Mouse (Mus musculus): ENCODE data around the gene Pnpla7. TPM values are rescaled to one million over a fixed set of nuclear protein-coding genes. Genes with fewer than 3 reads are reported as not detected.
A peak's percentile ranks its signal among the peaks of the same experiment; 100 is the strongest.

Pnpla7 gene
- total and polyA plus RNA-seq, 2 experiments from 2014 or later, result 10.9 to 19.5 TPM

DNA sequence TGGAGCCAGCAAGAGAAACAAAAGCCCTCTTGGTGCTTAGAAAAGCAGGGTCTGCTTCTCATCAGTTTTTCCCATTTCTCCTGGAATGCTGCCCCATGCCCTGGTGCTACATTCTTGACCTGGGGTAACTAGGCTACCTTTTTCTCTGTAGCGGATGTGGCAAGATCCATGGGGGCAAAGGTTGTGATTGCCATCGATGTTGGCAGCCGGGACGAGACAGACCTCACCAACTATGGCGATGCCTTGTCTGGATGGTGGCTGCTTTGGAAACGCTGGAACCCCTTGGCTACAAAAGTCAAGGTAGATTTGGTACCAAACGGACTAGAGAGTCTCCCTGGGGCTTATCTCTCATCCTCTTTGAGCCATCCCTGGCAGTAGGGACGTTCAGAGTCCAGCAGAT, 75.6 kb downstream of the Pnpla7 start:
- DNase-seq (ENCODE audit: low spot score) (no peak), ATAC-seq (ENCODE audit: insufficient read depth, low read depth) (no peak)
- Histone ChIP-seq H3K4me3 (ENCODE audit: low read depth, low read length) (no peak overlapping the region), H3K9ac (replicated peaks; ENCODE audit: low read depth, low read length) (no peak overlapping the region), H3K27ac (ENCODE audit: low read depth) (no peak overlapping the region), H3K4me1 (ENCODE audit: control insufficient read depth, insufficient read depth) (peaks cover 7% of the 10 kb centered on the region; the same call in 1 of the 2 replicates), H3K4me2 (ENCODE audit: low read depth, low read length) (no peak overlapping the region), H3K36me3 (replicated peaks; ENCODE audit: control insufficient read depth, insufficient read depth, low read length) (peaks cover 16% of the 10 kb centered on the region; the same call in 1 of the 2 replicates), H3K27me3 (ENCODE audit: control insufficient read depth, insufficient read depth, low read length) (no peaks in the 10 kb centered on the region), H3K9me3 (replicated peaks; ENCODE audit: control insufficient read depth, low read length) (no peaks in the 10 kb centered on the region)
- TF ChIP-seq EP300 (IDR thresholded peaks at IDR 0.05; ENCODE audit: low read depth) (no peak), CTCF (IDR thresholded peaks at IDR 0.05; ENCODE audit: low read depth) (no peak)
- WGBS, result 81% methylated on average over 8 of the region's 8 CpGs

DNA sequence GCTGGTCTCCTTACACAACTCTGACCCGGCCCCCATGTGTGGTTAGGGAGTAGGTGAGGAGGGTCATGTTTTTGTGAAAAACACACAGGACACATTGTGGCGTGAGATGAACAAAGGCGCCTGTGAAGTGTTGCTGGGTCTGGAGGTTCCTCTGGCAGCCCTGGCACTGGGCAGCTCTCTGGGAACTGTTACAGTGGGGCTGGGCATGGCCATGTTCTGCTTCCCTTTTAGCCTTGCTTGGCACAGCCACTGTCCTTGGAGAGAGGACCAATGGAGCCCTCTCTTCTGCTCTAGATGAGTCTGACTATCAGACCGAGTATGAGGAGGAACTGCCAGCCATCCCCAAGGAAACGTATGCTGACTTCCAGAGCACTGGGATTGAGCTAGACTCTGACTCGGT, 77.3 kb downstream of the Pnpla7 start:
- TF ChIP-seq CTCF (IDR thresholded peaks at IDR 0.05; ENCODE audit: low read depth) (no peak), EP300 (IDR thresholded peaks at IDR 0.05; ENCODE audit: low read depth) (no peak)
- no peak overlapping the region for H3K4me2 ChIP-seq (ENCODE audit: low read depth, low read length)
- no peak overlapping the region for H3K27ac ChIP-seq (ENCODE audit: low read depth)
- no peak overlapping the region for H3K9ac ChIP-seq (replicated peaks; ENCODE audit: low read depth, low read length)
- ATAC-seq (ENCODE audit: insufficient read depth, low read depth) (no peak), DNase-seq (ENCODE audit: low spot score) (no peak)
- no peaks in the 10 kb centered on the region for H3K27me3 ChIP-seq (ENCODE audit: control insufficient read depth, insufficient read depth, low read length)
- no peaks in the 10 kb centered on the region for H3K9me3 ChIP-seq (replicated peaks; ENCODE audit: control insufficient read depth, low read length)
- no peak overlapping the region for H3K4me3 ChIP-seq (ENCODE audit: low read depth, low read length)
- 92% methylated on average over 6 of the region's 6 CpGs for WGBS
- peaks cover 7% of the 10 kb centered on the region; the same call in 1 of the 2 replicates for H3K4me1 ChIP-seq (ENCODE audit: control insufficient read depth, insufficient read depth)
- peaks cover 25% of the 10 kb centered on the region for H3K36me3 ChIP-seq (replicated peaks; ENCODE audit: control insufficient read depth, insufficient read depth, low read length)

DNA sequence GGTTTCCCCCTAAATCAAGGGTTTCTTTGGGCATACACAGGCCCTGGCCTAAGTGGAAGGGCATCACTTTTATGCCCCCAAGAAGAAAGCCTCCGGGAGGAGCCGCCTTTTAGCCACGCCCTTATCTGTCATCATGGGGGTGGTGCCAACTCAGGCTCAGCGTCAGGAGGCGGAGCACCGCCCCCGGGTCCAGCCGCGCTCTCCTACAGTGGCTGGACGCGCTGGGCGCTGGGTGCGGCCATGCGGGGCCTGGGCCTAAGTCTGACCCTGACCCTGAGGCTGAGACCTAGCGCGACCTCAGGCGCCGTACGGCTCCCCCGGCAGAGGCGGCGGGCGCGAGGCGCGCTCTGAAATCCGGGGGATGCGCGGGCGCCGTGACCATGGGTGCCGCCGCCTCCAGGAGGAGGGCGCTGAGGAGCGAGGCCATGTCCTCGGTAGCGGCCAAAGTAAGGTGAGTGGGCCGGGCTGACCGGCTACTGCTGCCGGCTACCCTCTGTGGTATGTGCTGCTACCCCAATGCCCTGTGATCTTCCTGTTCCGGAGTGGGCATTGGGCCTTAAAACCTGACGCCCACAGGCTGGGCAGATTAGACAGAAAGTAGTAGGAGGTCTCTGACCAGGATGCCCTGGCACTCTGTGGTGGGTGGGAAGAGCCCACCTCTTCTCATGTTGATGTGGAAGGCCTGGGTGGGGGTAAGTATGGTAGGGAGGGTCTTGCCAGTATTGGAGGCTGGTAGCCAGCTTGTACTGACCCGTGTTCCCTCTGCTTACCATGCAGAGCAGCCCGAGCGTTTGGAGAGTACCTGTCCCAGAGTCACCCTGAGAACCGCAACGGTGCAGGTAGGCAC, 78.6 kb downstream of the Pnpla7 start, which contains the start of gene Nsmf:
Gene Nsmf, plus strand, starts transcription at position 135 of the 847 bp plus-strand sequence.
- ATAC-seq (ENCODE audit: insufficient read depth, low read depth) (peak; percentile 90), DNase-seq (ENCODE audit: low spot score) (peak; percentile 87)
- Histone ChIP-seq H3K27ac (ENCODE audit: low read depth) (peak within 1 kb of the TSS; percentile 31; the same call in 1 of the 2 replicates), H3K4me2 (ENCODE audit: low read depth, low read length) (peak within 1 kb of the TSS; percentile 90), H3K36me3 (replicated peaks; ENCODE audit: control insufficient read depth, insufficient read depth, low read length) (peaks cover 27% of the 10 kb centered on the region), H3K27me3 (ENCODE audit: control insufficient read depth, insufficient read depth, low read length) (no peaks in the 10 kb centered on the region), H3K9me3 (replicated peaks; ENCODE audit: control insufficient read depth, low read length) (no peaks in the 10 kb centered on the region), H3K4me3 (ENCODE audit: low read depth, low read length) (peak within 1 kb of the TSS; percentile 91), H3K9ac (replicated peaks; ENCODE audit: low read depth, low read length) (peak within 1 kb of the TSS; percentile 81), H3K4me1 (ENCODE audit: control insufficient read depth, insufficient read depth) (peaks cover 7% of the 10 kb centered on the region; the same call in 1 of the 2 replicates)
- WGBS, result 5% methylated on average over 45 of the region's 47 CpGs
- TF ChIP-seq EP300 (IDR thresholded peaks at IDR 0.05; ENCODE audit: low read depth) (no peak), CTCF (IDR thresholded peaks at IDR 0.05; ENCODE audit: low read depth) (peak; percentile 6; the same call in 1 of the 2 replicates)

GRCm38 (mm10) chr2:25055068-25055405, 79.2 kb downstream of the Pnpla7 start:
- no peak for DNase-seq (ENCODE audit: low spot score)
- 33% methylated on average over 2 of the region's 2 CpGs for WGBS

DNA sequence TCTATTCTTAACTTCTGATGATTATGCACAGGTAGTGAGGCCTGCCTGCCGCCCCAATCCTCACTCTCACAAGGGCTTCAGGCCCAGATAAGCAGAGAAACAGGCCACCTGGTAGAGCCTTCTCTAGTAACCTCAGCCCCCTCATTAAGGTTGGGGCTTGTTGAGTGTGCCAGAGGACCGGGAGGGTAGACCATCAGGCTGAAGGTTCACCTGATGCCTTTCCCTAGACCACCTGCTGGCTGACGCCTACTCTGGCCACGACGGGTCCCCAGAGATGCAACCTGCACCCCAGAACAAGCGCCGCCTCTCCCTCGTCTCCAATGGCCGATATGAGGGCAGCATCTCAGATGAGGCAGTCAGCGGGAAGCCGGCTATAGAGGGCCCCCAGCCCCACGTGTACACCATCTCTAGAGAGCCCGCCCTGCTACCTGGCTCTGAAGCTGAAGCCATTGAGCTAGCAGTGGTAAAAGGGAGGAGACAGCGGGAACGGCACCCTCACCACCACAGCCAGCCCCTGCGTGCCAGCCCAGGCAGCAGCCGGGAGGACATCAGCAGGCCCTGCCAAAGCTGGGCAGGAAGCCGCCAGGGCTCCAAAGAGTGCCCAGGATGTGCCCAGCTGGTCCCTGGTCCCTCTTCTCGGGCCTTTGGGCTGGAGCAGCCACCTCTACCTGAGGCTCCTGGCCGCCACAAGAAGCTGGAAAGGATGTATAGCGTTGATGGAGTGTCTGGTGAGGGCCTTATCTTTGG, 79.7 kb downstream of the Pnpla7 start:
- Histone ChIP-seq H3K4me2 (ENCODE audit: low read depth, low read length) (peak overlapping the region; percentile 90), H3K9me3 (replicated peaks; ENCODE audit: control insufficient read depth, low read length) (no peaks in the 10 kb centered on the region), H3K27me3 (ENCODE audit: control insufficient read depth, insufficient read depth, low read length) (no peaks in the 10 kb centered on the region), H3K4me1 (ENCODE audit: control insufficient read depth, insufficient read depth) (peaks cover 7% of the 10 kb centered on the region; the same call in 1 of the 2 replicates), H3K36me3 (replicated peaks; ENCODE audit: control insufficient read depth, insufficient read depth, low read length) (peaks cover 24% of the 10 kb centered on the region), H3K4me3 (ENCODE audit: low read depth, low read length) (peak overlapping the region; percentile 91; the same call in 1 of the 2 replicates), H3K27ac (ENCODE audit: low read depth) (no peak overlapping the region), H3K9ac (replicated peaks; ENCODE audit: low read depth, low read length) (peak overlapping the region; percentile 81; the same call in 1 of the 2 replicates)
- 89% methylated on average over 21 of the region's 21 CpGs for WGBS
- no peak for TF ChIP-seq EP300 (IDR thresholded peaks at IDR 0.05; ENCODE audit: low read depth)
- TF ChIP-seq CTCF (IDR thresholded peaks at IDR 0.05; ENCODE audit: low read depth), result no peak
- DNase-seq (ENCODE audit: low spot score) (no peak), ATAC-seq (ENCODE audit: insufficient read depth, low read depth) (no peak)

More at GRCm38 (mm10) chr2:25055068-25055405, 79.2 kb downstream of the Pnpla7 start:
- Histone ChIP-seq H3K4me3 (ENCODE audit: low read depth, low read length) (peak overlapping the region; percentile 91), H3K4me1 (ENCODE audit: control insufficient read depth, insufficient read depth) (peaks cover 7% of the 10 kb centered on the region; the same call in 1 of the 2 replicates), H3K36me3 (replicated peaks; ENCODE audit: control insufficient read depth, insufficient read depth, low read length) (peaks cover 21% of the 10 kb centered on the region), H3K9me3 (replicated peaks; ENCODE audit: control insufficient read depth, low read length) (no peaks in the 10 kb centered on the region), H3K9ac (replicated peaks; ENCODE audit: low read depth, low read length) (peak overlapping the region; percentile 81), H3K27me3 (ENCODE audit: control insufficient read depth, insufficient read depth, low read length) (no peaks in the 10 kb centered on the region), H3K4me2 (ENCODE audit: low read depth, low read length) (peak overlapping the region; percentile 90), H3K27ac (ENCODE audit: low read depth) (no peak overlapping the region)
- peak; percentile 7; the same call in 1 of the 2 replicates for ATAC-seq (ENCODE audit: insufficient read depth, low read depth)
- TF ChIP-seq EP300 (IDR thresholded peaks at IDR 0.05; ENCODE audit: low read depth) (no peak), CTCF (IDR thresholded peaks at IDR 0.05; ENCODE audit: low read depth) (no peak)

All from heart, postnatal 0 days (tissue).